Mouse (Mus musculus): ENCODE results near the gene Plscr2. TPM values are rescaled to one million over a fixed set of nuclear protein-coding genes. Genes with fewer than 3 reads are reported as not detected.

Plscr2 gene
- polyA plus RNA-seq (2015; fragmentation: Nextera tagmentation; extraction: Ambion mirVana), result 9.3 and 11.3 TPM in 2 replicates

GRCm38 (mm10) chr9:92275486-92276207 is at the start of gene Plscr2:
Gene Plscr2, plus strand, starts transcription at chr9:92275602.
- peak; percentile 72 for ATAC-seq (replicated peaks; ENCODE audit: extremely low read depth, insufficient read depth, low FRiP score)
- Histone ChIP-seq H3K27me3 (ENCODE audit: control insufficient read depth, insufficient read depth, low read length) (no peaks in the 10 kb centered on the region), H3K27ac (ENCODE audit: low read length) (peak within 1 kb of the TSS; percentile 92), H3K4me1 (ENCODE audit: control insufficient read depth, insufficient read depth, low read length) (peaks cover 22% of the 10 kb centered on the region), H3K36me3 (ENCODE audit: control insufficient read depth, insufficient read depth) (no peaks in the 10 kb centered on the region; the same call in 1 of the 2 replicates), H3K9ac (ENCODE audit: low read length) (peak within 1 kb of the TSS; percentile 71), H3K4me2 (ENCODE audit: low read depth, low read length) (peak within 1 kb of the TSS; percentile 61), H3K4me3 (ENCODE audit: low read length) (peak within 1 kb of the TSS; percentile 51), H3K9me3 (replicated peaks; ENCODE audit: control insufficient read depth, low read length) (no peaks in the 10 kb centered on the region)
- WGBS, result 35% methylated on average over 9 of the region's 9 CpGs

GRCm38 (mm10) chr9:92226127-92226655 is 49.2 kb upstream of the Plscr2 start:
- ATAC-seq (replicated peaks; ENCODE audit: extremely low read depth, insufficient read depth, low FRiP score), result no peak
- no peaks in the 10 kb centered on the region for H3K36me3 ChIP-seq (ENCODE audit: control insufficient read depth, insufficient read depth)
- no peaks in the 10 kb centered on the region for H3K27me3 ChIP-seq (ENCODE audit: control insufficient read depth, insufficient read depth, low read length)
- no peaks in the 10 kb centered on the region for H3K9me3 ChIP-seq (replicated peaks; ENCODE audit: control insufficient read depth, low read length)
- no peak overlapping the region for H3K9ac ChIP-seq (ENCODE audit: low read length)
- H3K4me3 ChIP-seq (ENCODE audit: low read length), result no peak overlapping the region
- 70% methylated on average over 3 of the region's 3 CpGs for WGBS
- H3K4me2 ChIP-seq (ENCODE audit: low read depth, low read length), result no peak overlapping the region
- no peak overlapping the region for H3K27ac ChIP-seq (ENCODE audit: low read length)
- no peaks in the 10 kb centered on the region for H3K4me1 ChIP-seq (ENCODE audit: control insufficient read depth, insufficient read depth, low read length)

DNA sequence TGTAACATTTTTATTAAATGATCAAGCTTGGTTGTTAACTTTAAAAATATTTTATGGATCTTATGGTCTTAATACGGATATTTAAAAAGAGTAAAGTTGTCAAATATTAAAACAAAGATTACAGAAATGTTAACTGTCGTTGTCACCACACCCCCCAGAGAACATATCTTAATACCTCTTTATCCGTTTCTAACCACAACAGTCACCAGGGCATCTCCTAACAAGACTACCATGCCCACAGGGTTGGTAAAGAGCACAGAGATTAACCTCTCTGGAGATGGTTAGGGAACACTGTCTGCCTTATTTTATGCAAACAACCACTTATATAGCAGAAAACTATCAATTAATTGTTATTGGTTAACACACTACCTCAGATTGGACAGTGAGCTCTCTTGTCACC is 48.6 kb upstream of the Plscr2 start:
- ATAC-seq (replicated peaks; ENCODE audit: extremely low read depth, insufficient read depth, low FRiP score), result no peak
- Histone ChIP-seq H3K4me1 (ENCODE audit: control insufficient read depth, insufficient read depth, low read length) (no peaks in the 10 kb centered on the region), H3K9ac (ENCODE audit: low read length) (no peak overlapping the region), H3K27ac (ENCODE audit: low read length) (no peak overlapping the region), H3K27me3 (ENCODE audit: control insufficient read depth, insufficient read depth, low read length) (no peaks in the 10 kb centered on the region), H3K36me3 (ENCODE audit: control insufficient read depth, insufficient read depth) (no peaks in the 10 kb centered on the region), H3K4me3 (ENCODE audit: low read length) (no peak overlapping the region), H3K9me3 (replicated peaks; ENCODE audit: control insufficient read depth, low read length) (no peaks in the 10 kb centered on the region), H3K4me2 (ENCODE audit: low read depth, low read length) (no peak overlapping the region)
- WGBS, result 80% methylated on average over 3 of the region's 3 CpGs

DNA sequence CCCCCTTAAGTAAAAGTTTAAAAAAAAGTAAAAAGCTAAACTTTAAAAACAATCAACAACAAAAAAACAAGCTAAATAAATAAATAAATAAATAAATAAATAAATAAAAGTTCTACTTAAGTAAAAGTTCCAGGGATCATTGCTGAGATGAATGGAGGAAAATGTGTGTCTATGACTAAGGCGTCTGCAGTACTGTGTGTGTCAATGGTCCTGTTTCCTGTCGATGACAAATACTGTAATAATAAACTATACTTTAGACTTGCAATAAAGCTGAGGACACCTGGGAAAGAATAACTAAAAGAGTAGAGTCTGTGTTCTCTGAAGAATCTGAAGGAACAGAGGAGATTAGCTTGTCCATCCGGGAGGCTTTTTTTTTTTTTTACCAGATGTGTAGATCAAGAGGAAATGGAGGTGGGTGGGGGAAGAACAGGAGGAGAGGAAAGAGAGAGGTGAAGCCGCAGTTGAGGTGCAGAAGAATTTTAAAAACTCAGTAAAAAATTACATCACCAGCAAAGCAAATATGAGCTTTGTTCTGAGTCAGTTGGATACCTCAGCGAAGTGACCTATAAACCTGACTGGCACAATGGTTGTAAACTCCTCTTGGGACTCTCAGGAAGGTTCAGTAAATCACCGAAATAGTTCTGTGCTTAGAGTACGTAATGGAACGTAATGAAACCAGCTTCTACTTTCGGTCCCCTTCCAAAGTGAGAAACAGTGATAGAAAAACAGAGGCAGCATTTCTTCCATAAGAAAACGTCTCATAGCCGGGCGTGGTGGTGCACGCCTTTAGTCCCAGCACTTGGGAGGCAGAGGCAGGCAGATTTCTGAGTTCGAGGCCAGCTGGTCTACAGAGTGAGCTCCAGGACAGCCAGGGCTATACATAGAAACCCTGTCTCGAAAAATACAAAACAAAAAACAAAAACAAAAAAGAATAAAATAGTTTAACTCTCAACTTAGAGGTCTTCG is 46.3 kb upstream of the Plscr2 start:
- no peaks in the 10 kb centered on the region for H3K27me3 ChIP-seq (ENCODE audit: control insufficient read depth, insufficient read depth, low read length)
- 80% methylated on average over 16 of the region's 16 CpGs for WGBS
- no peak overlapping the region for H3K4me3 ChIP-seq (ENCODE audit: low read length)
- H3K9ac ChIP-seq (ENCODE audit: low read length), result no peak overlapping the region
- no peak overlapping the region for H3K27ac ChIP-seq (ENCODE audit: low read length)
- no peaks in the 10 kb centered on the region for H3K4me1 ChIP-seq (ENCODE audit: control insufficient read depth, insufficient read depth, low read length)
- no peak for ATAC-seq (replicated peaks; ENCODE audit: extremely low read depth, insufficient read depth, low FRiP score)
- no peak overlapping the region for H3K4me2 ChIP-seq (ENCODE audit: low read depth, low read length)
- no peaks in the 10 kb centered on the region for H3K9me3 ChIP-seq (replicated peaks; ENCODE audit: control insufficient read depth, low read length)
- no peaks in the 10 kb centered on the region for H3K36me3 ChIP-seq (ENCODE audit: control insufficient read depth, insufficient read depth)

GRCm38 (mm10) chr9:92229833-92230205 is 45.6 kb upstream of the Plscr2 start:
- no peaks in the 10 kb centered on the region for H3K27me3 ChIP-seq (ENCODE audit: control insufficient read depth, insufficient read depth, low read length)
- no peak overlapping the region for H3K4me2 ChIP-seq (ENCODE audit: low read depth, low read length)
- H3K9ac ChIP-seq (ENCODE audit: low read length), result no peak overlapping the region
- no peak for ATAC-seq (replicated peaks; ENCODE audit: extremely low read depth, insufficient read depth, low FRiP score)
- WGBS, result 29% methylated on average over 2 of the region's 2 CpGs
- no peaks in the 10 kb centered on the region for H3K4me1 ChIP-seq (ENCODE audit: control insufficient read depth, insufficient read depth, low read length)
- no peaks in the 10 kb centered on the region for H3K36me3 ChIP-seq (ENCODE audit: control insufficient read depth, insufficient read depth)
- H3K9me3 ChIP-seq (replicated peaks; ENCODE audit: control insufficient read depth, low read length), result no peaks in the 10 kb centered on the region
- H3K27ac ChIP-seq (ENCODE audit: low read length), result no peak overlapping the region
- H3K4me3 ChIP-seq (ENCODE audit: low read length), result no peak overlapping the region

DNA sequence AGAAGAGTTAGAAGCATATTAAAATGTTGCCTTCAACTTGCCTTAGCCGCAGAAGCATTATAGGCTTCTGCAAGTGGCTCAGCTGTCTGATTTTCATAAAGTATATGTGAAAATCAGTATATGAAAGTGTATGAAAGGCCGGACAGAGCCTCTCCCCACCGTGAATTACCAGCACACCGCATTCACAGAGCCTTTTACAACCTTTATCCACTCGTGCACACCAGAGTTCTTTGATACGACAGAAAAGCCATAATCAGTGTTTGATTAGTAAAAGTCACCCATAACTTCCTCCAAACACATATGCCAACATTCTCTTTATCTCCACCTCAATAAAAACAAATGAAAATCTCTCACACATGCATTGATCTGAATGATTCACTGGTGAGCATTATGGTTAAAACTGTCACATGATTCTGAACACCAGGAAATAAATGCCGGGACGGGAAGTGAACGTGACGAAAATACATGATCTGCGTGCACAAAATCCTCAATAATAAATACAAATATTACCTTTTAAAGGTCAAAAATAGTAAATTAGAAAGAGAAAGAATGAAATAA is 40.4 kb upstream of the Plscr2 start:
- H3K4me2 ChIP-seq (ENCODE audit: low read depth, low read length), result no peak overlapping the region
- no peak overlapping the region for H3K9ac ChIP-seq (ENCODE audit: low read length)
- no peaks in the 10 kb centered on the region for H3K27me3 ChIP-seq (ENCODE audit: control insufficient read depth, insufficient read depth, low read length)
- H3K4me3 ChIP-seq (ENCODE audit: low read length), result no peak overlapping the region
- H3K27ac ChIP-seq (ENCODE audit: low read length), result no peak overlapping the region
- H3K9me3 ChIP-seq (replicated peaks; ENCODE audit: control insufficient read depth, low read length), result no peaks in the 10 kb centered on the region
- ATAC-seq (replicated peaks; ENCODE audit: extremely low read depth, insufficient read depth, low FRiP score), result no peak
- no peaks in the 10 kb centered on the region for H3K4me1 ChIP-seq (ENCODE audit: control insufficient read depth, insufficient read depth, low read length)
- 87% methylated on average over 11 of the region's 11 CpGs for WGBS
- H3K36me3 ChIP-seq (ENCODE audit: control insufficient read depth, insufficient read depth), result no peaks in the 10 kb centered on the region

DNA sequence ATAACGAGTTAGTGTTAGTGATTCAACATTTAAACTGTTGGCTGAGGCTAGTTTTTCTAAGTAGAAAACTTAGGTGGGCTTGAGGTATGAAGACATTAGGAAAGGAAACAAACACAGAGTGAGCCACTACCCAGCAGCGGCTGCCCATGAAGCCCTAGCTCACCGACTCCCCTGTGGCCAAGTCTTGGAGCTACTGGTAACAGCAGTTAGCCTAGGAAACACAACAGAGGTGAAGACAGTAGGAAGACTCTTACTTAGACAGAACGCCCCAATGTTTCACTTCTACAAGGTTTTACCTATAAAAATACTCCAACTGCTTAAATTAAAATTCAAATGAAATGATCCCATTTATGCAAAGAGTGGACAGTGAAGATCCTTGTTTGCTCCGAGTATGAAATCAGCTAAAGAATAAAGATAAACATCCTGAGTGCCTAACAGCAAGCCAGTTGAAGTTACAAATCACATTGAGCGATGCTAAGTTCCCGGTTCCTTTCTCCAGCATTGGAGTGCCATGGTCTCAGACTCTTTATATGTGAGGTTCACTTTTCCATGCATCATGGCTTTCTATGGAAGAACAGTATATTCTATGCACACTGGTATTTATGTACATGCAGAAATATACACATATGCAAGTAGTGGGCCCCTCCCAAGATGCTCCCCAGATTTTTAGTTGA is 26.5 kb upstream of the Plscr2 start:
- no peak overlapping the region for H3K4me3 ChIP-seq (ENCODE audit: low read length)
- 77% methylated on average over 7 of the region's 7 CpGs for WGBS
- H3K27me3 ChIP-seq (ENCODE audit: control insufficient read depth, insufficient read depth, low read length), result no peaks in the 10 kb centered on the region
- peaks cover 14% of the 10 kb centered on the region for H3K4me1 ChIP-seq (ENCODE audit: control insufficient read depth, insufficient read depth, low read length)
- ATAC-seq (replicated peaks; ENCODE audit: extremely low read depth, insufficient read depth, low FRiP score), result no peak
- H3K36me3 ChIP-seq (ENCODE audit: control insufficient read depth, insufficient read depth), result no peaks in the 10 kb centered on the region
- H3K27ac ChIP-seq (ENCODE audit: low read length), result no peak overlapping the region
- no peak overlapping the region for H3K9ac ChIP-seq (ENCODE audit: low read length)
- H3K4me2 ChIP-seq (ENCODE audit: low read depth, low read length), result no peak overlapping the region
- H3K9me3 ChIP-seq (replicated peaks; ENCODE audit: control insufficient read depth, low read length), result no peaks in the 10 kb centered on the region

GRCm38 (mm10) chr9:92249447-92249852 is 26.0 kb upstream of the Plscr2 start, which contains the start of gene Plscr1:
Gene Plscr1, plus strand, starts transcription at chr9:92249750.
- Histone ChIP-seq H3K36me3 (ENCODE audit: control insufficient read depth, insufficient read depth) (no peaks in the 10 kb centered on the region), H3K4me3 (ENCODE audit: low read length) (peak within 1 kb of the TSS; percentile 84), H3K9me3 (replicated peaks; ENCODE audit: control insufficient read depth, low read length) (no peaks in the 10 kb centered on the region), H3K27me3 (ENCODE audit: control insufficient read depth, insufficient read depth, low read length) (no peaks in the 10 kb centered on the region), H3K4me1 (ENCODE audit: control insufficient read depth, insufficient read depth, low read length) (peaks cover 14% of the 10 kb centered on the region), H3K4me2 (ENCODE audit: low read depth, low read length) (peak within 1 kb of the TSS; percentile 82), H3K9ac (ENCODE audit: low read length) (peak within 1 kb of the TSS; percentile 89), H3K27ac (ENCODE audit: low read length) (peak within 1 kb of the TSS; percentile 98)
- 37% methylated on average over 7 of the region's 7 CpGs for WGBS
- ATAC-seq (replicated peaks; ENCODE audit: extremely low read depth, insufficient read depth, low FRiP score), result no peak
